Mouse (Mus musculus) heart, postnatal 0 days (tissue): Measurements from ENCODE around the gene Hist1h2aa. TPM values are rescaled to one million over a fixed set of nuclear protein-coding genes. Genes with fewer than 3 reads are reported as not detected.

Source experiments
- ATAC-seq: fragments of 200-750 bp; cut with Nextera tagmentation; 2 replicates; pipeline ENCODE4 v1.8.0; 2017; ENCODE audit warnings: low read depth, moderate number of reproducible peaks, moderate library complexity; ENCODE audit not compliant: insufficient read depth
- DNase-seq: peaks from one replicate; pipeline ENCODE4 v3.0.0-alpha.2; 2016; ENCODE audit warnings: low spot score
- H3K27ac ChIP-seq: fragments of 300-500 bp; sonication (generic); 2 replicates; pipeline ENCODE4 v1.5.1; 2014; ENCODE audit warnings: low read depth, mild to moderate bottlenecking
- H3K27me3 ChIP-seq: fragments of 300-500 bp; sonication (generic); 2 replicates; pipeline ENCODE4 v1.6.1; 2014; ENCODE audit warnings: low read length, mixed read lengths; ENCODE audit not compliant: control insufficient read depth, insufficient read depth
- H3K36me3 ChIP-seq: fragments of 300-500 bp; sonication (generic); replicated peaks from 2 replicates; pipeline ENCODE4 v1.6.1; 2014; ENCODE audit warnings: low read length, mixed read lengths; ENCODE audit not compliant: control insufficient read depth, insufficient read depth
- H3K4me1 ChIP-seq: fragments of 300-500 bp; sonication (generic); 2 replicates; pipeline ENCODE4 v1.6.1; 2014; ENCODE audit warnings: antibody characterized with exemption; ENCODE audit not compliant: control insufficient read depth, insufficient read depth
- H3K4me2 ChIP-seq: fragments of 300-500 bp; sonication (generic); 2 replicates; pipeline ENCODE4 v1.6.1; 2014; ENCODE audit warnings: low read depth, mild to moderate bottlenecking, low read length, moderate library complexity
- H3K4me3 ChIP-seq: fragments of 300-500 bp; sonication (generic); 2 replicates; pipeline ENCODE4 v1.5.1; 2014; ENCODE audit warnings: low read depth, low read length
- H3K9ac ChIP-seq: fragments of 300-500 bp; sonication (generic); replicated peaks from 2 replicates; pipeline ENCODE4 v1.6.1; 2014; ENCODE audit warnings: low read depth, low read length, mixed read lengths
- H3K9me3 ChIP-seq: fragments of 300-500 bp; sonication (generic); replicated peaks from 2 replicates; pipeline ENCODE4 v1.6.1; 2016; ENCODE audit warnings: low read length; ENCODE audit not compliant: control insufficient read depth
- CTCF ChIP-seq: IDR thresholded peaks from 2 replicates; pipeline ENCODE4 v1.5.1; 2016; ENCODE audit warnings: antibody characterized with exemption, control low read depth, low read depth
- EP300 ChIP-seq: IDR thresholded peaks from 2 replicates; pipeline ENCODE4 v1.6.1; 2016; ENCODE audit warnings: antibody characterized with exemption, low read depth
- WGBS: fragments of 180-500 bp; shearing (Covaris S2); extraction: QIAGEN DNeasy Blood & Tissue Kit; methylation state at CpG from one replicate; pipeline ENCODE4 v1.1.7; 2014; 5-methylcytosine and 5-hydroxymethylcytosine counted together
- polyA plus RNA-seq: library from polyadenylated mRNA; unstranded; fragments of >200 nt; fragmentation: Nextera tagmentation; extraction: Ambion mirVana; gene quantifications from 2 replicates; pipeline ENCODE4 v1.2.1, GENCODE M21; 2015
- total RNA-seq: library from RNA; depleted of rRNA; stranded (reverse); fragments of >200 nt; gene quantifications from 2 replicates; pipeline ENCODE4 v1.2.3, GENCODE M21; 2014; ENCODE audit warnings: low replicate concordance

Hist1h2aa gene
- total and polyA plus RNA-seq, 2 experiments from 2014 or later: not detected

- H3K9me3 ChIP-seq: no peaks in the 10 kb centered on the region
- H3K4me2 ChIP-seq: no peak overlapping the region
- no peak overlapping the region for H3K27ac ChIP-seq
- 69% methylated on average over 11 of the region's 11 CpGs for WGBS
- ATAC-seq (no peak), DNase-seq (no peak)
- no peaks in the 10 kb centered on the region for H3K27me3 ChIP-seq
- H3K4me3 ChIP-seq: no peak overlapping the region
- H3K4me1 ChIP-seq: no peaks in the 10 kb centered on the region
- TF ChIP-seq CTCF (no peak), EP300 (no peak)
- H3K36me3 ChIP-seq: no peaks in the 10 kb centered on the region
- no peak overlapping the region for H3K9ac ChIP-seq
These were observed 3.4 kb upstream of the Hist1h2aa start for GRCm38 (mm10) chr13:23930904-23931303.

GRCm38 (mm10) chr13:23933421-23934210, 646 bp upstream of the Hist1h2aa start, which contains the start of gene Hist1h2ba:
Gene Hist1h2ba (minus strand): TSS chr13:23934156.
- Histone ChIP-seq H3K9me3 (no peaks in the 10 kb centered on the region), H3K4me1 (no peaks in the 10 kb centered on the region), H3K27ac (no peak within 1 kb of the TSS), H3K27me3 (no peaks in the 10 kb centered on the region), H3K9ac (no peak within 1 kb of the TSS), H3K36me3 (no peaks in the 10 kb centered on the region), H3K4me3 (no peak within 1 kb of the TSS), H3K4me2 (no peak within 1 kb of the TSS)
- no peak for ATAC-seq
- no peak for TF ChIP-seq EP300
- TF ChIP-seq CTCF: no peak
- DNase-seq: no peak
- 88% methylated on average over 33 of the region's 39 CpGs for WGBS

GRCm38 (mm10) chr13:23938699-23939098, 4.4 kb downstream of the Hist1h2aa start:
- 72% methylated on average over 1 of the region's 1 CpGs for WGBS
- H3K9ac ChIP-seq: no peak overlapping the region
- TF ChIP-seq EP300: no peak
- TF ChIP-seq CTCF: no peak
- H3K36me3 ChIP-seq: no peaks in the 10 kb centered on the region
- ATAC-seq (no peak), DNase-seq (no peak)
- no peak overlapping the region for H3K4me2 ChIP-seq
- H3K4me1 ChIP-seq: no peaks in the 10 kb centered on the region
- no peak overlapping the region for H3K4me3 ChIP-seq
- H3K27ac ChIP-seq: no peak overlapping the region
- H3K27me3 ChIP-seq: no peaks in the 10 kb centered on the region
- no peaks in the 10 kb centered on the region for H3K9me3 ChIP-seq

- Histone ChIP-seq H3K4me3 (no peak overlapping the region), H3K4me2 (no peak overlapping the region), H3K36me3 (no peaks in the 10 kb centered on the region), H3K9me3 (no peaks in the 10 kb centered on the region), H3K4me1 (no peaks in the 10 kb centered on the region), H3K27me3 (no peaks in the 10 kb centered on the region), H3K27ac (no peak overlapping the region), H3K9ac (no peak overlapping the region)
- no peak for DNase-seq
- WGBS: 29% methylated on average over 6 of the region's 6 CpGs
- no peak for ATAC-seq
- TF ChIP-seq CTCF (no peak), EP300 (no peak)
These were observed 6.0 kb downstream of the Hist1h2aa start for GRCm38 (mm10) chr13:23940291-23940690.

GRCm38 (mm10) chr13:23942861-23943260, 8.6 kb downstream of the Hist1h2aa start:
- H3K4me2 ChIP-seq: no peak overlapping the region
- no peak for ATAC-seq
- no peak for DNase-seq
- H3K4me1 ChIP-seq: no peaks in the 10 kb centered on the region
- H3K36me3 ChIP-seq: no peaks in the 10 kb centered on the region
- no peaks in the 10 kb centered on the region for H3K9me3 ChIP-seq
- TF ChIP-seq CTCF (no peak), EP300 (no peak)
- H3K27me3 ChIP-seq: no peaks in the 10 kb centered on the region
- no peak overlapping the region for H3K9ac ChIP-seq
- H3K27ac ChIP-seq: no peak overlapping the region
- WGBS: 56% methylated on average over 2 of the region's 2 CpGs
- no peak overlapping the region for H3K4me3 ChIP-seq

- Histone ChIP-seq H3K9me3 (no peaks in the 10 kb centered on the region), H3K4me3 (no peak overlapping the region), H3K4me2 (no peak overlapping the region), H3K9ac (no peak overlapping the region), H3K27ac (no peak overlapping the region), H3K36me3 (no peaks in the 10 kb centered on the region), H3K4me1 (no peaks in the 10 kb centered on the region), H3K27me3 (no peaks in the 10 kb centered on the region)
- no peak for ATAC-seq
- no peak for TF ChIP-seq CTCF
- TF ChIP-seq EP300: no peak
- WGBS: 61% methylated on average over 2 of the region's 2 CpGs
- DNase-seq: no peak
These were observed 12.0 kb downstream of the Hist1h2aa start for GRCm38 (mm10) chr13:23946254-23946653.
